Mouse (Mus musculus) heart, adult 2 months (tissue): Measurements from ENCODE around the gene Dennd2d.

Source experiments
- CTCF ChIP-seq: fragments of 200-600 bp; IDR thresholded peaks from 2 replicates; pipeline ENCODE4 v1.8.1; 2022; ENCODE audit warnings: antibody characterized with exemption, mild to moderate bottlenecking, moderate library complexity
- EP300 ChIP-seq: fragments of 200-500 bp; IDR thresholded peaks from 2 replicates; pipeline ENCODE4 v1.6.1; 2011; ENCODE audit warnings: low read depth, low read length, control low read depth; ENCODE audit not compliant: insufficient read depth

DNA sequence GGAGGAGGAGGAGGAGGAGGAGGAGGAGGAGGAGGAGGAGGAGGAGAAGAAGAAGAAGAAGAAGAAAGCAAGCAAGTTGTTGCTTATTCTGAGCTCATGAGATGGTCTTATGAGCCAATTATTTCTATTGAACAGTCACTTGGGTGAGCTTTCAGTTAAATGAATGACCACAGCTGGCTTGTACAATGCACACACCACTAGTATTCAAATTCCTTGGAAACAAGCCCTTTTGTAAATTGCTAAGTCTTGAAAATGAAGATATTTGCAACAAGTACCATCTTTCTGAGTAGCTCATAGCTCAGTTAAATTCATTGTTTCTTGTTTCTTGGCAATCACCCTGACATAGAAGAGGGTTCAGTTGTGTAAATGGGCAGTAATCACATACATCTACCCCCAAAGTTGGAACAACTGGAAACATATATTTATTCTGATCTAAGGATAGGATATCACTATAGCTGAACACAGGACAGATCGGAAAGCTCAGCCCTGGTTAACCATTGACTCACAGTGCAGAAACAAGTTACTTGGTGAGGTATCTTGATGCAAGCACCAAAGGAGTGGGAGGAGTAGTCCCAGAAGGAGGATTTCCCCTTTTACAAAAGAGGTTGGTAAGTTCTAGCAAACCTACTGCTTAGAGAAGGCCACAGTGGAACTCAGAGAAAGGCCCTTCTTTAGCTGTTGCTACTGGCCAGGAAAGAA lies 13.3 kb downstream of the Dennd2d start:
- no peak for TF ChIP-seq CTCF
- TF ChIP-seq EP300, result no peak
